Mouse (Mus musculus) thymus, adult 2 months (tissue): ENCODE measurements around the gene Zfp954. TPM values are rescaled to one million over a fixed set of nuclear protein-coding genes. Genes with fewer than 3 reads are reported as not detected.

ENCODE experiments used
- DNase-seq: peaks from one replicate; pipeline ENCODE4 v3.0.0; 2021
- H3K27ac ChIP-seq: fragments of 200-500 bp; 2 replicates; pipeline ENCODE4 v1.5.1; 2012; ENCODE audit warnings: low read length, control low read depth; ENCODE audit not compliant: control insufficient read depth, insufficient read depth
- H3K27me3 ChIP-seq: fragments of 200-500 bp; 2 replicates; pipeline ENCODE4 v1.6.1; 2012; ENCODE audit warnings: mild to moderate bottlenecking, low read length, moderate library complexity, mixed read lengths; ENCODE audit not compliant: control insufficient read depth, insufficient read depth
- H3K36me3 ChIP-seq: fragments of 200-500 bp; 2 replicates; pipeline ENCODE4 v1.6.1; 2012; ENCODE audit warnings: mild to moderate bottlenecking, low read length, moderate library complexity; ENCODE audit not compliant: control insufficient read depth, insufficient read depth
- H3K4me1 ChIP-seq: fragments of 200-500 bp; replicated peaks from 2 replicates; pipeline ENCODE4 v1.6.1; 2012; ENCODE audit warnings: low read length; ENCODE audit not compliant: control insufficient read depth, insufficient read depth
- H3K4me3 ChIP-seq: fragments of 200-500 bp; 2 replicates; pipeline ENCODE4 v1.5.1; 2012; ENCODE audit warnings: mild to moderate bottlenecking, low read length, control low read depth, moderate library complexity; ENCODE audit not compliant: control insufficient read depth, insufficient read depth
- CTCF ChIP-seq: fragments of 200-500 bp; IDR thresholded peaks from 2 replicates; pipeline ENCODE4 v1.5.1; 2012; ENCODE audit warnings: mild to moderate bottlenecking, control low read depth, low read length, moderate library complexity, borderline replicate concordance; ENCODE audit not compliant: control insufficient read depth, poor library complexity, insufficient read depth; ENCODE audit errors: extremely low read depth
- POLR2A ChIP-seq: fragments of 200-500 bp; IDR thresholded peaks from 2 replicates; pipeline ENCODE4 v1.6.1; 2012; ENCODE audit warnings: mild to moderate bottlenecking, low read length, control low read depth, moderate library complexity; ENCODE audit not compliant: control insufficient read depth, poor library complexity, insufficient read depth; ENCODE audit errors: extremely low read depth
- WGBS: fragments of 180-500 bp; shearing (Covaris S2); methylation state at CpG from one replicate; pipeline ENCODE4 v1.1.7; 2018; 5-methylcytosine and 5-hydroxymethylcytosine counted together
- polyA plus RNA-seq: library from polyadenylated mRNA; depleted of rRNA; stranded (reverse); fragments of >200 nt; gene quantifications from 2 replicates; pipeline ENCODE4 v1.2.3, GENCODE M21; 2012; rRNA removed

Gene Zfp954
- polyA plus RNA-seq, 1 experiment, result 18.5 TPM

- no peak overlapping the region for H3K27ac ChIP-seq
- H3K27me3 ChIP-seq, result no peaks in the 10 kb centered on the region
- no peak for DNase-seq
- WGBS, result 51% methylated on average over 6 of the region's 6 CpGs
- TF ChIP-seq CTCF (no peak), POLR2A (no peak; the same call in 1 of the 2 replicates)
- peaks cover 3% of the 10 kb centered on the region; the same call in 1 of the 2 replicates for H3K4me1 ChIP-seq
- H3K4me3 ChIP-seq, result no peak overlapping the region
- H3K36me3 ChIP-seq, result peaks cover 4% of the 10 kb centered on the region; the same call in 1 of the 2 replicates
These were observed 303 bp upstream of the Zfp954 start for GRCm38 (mm10) chr7:7121602-7121980.

GRCm38 (mm10) chr7:7118441-7118840, 2.8 kb downstream of the Zfp954 start:
- WGBS, result 97% methylated on average over 2 of the region's 2 CpGs
- DNase-seq, result no peak
- Histone ChIP-seq H3K27ac (no peak overlapping the region), H3K4me1 (peaks cover 3% of the 10 kb centered on the region; the same call in 1 of the 2 replicates), H3K4me3 (no peak overlapping the region), H3K36me3 (peaks cover 21% of the 10 kb centered on the region), H3K27me3 (no peaks in the 10 kb centered on the region)
- no peak for TF ChIP-seq CTCF
- TF ChIP-seq POLR2A, result no peak

- Histone ChIP-seq H3K27ac (no peak overlapping the region), H3K27me3 (no peaks in the 10 kb centered on the region), H3K4me1 (no peaks in the 10 kb centered on the region), H3K36me3 (no peaks in the 10 kb centered on the region), H3K4me3 (no peak overlapping the region)
- WGBS, result 98% methylated on average over 7 of the region's 7 CpGs
- TF ChIP-seq CTCF, result no peak
- TF ChIP-seq POLR2A, result no peak
- DNase-seq, result no peak
These were observed 12.8 kb downstream of the Zfp954 start for GRCm38 (mm10) chr7:7108501-7108900.

Other genes with a start within 250 kb of the Zfp954 start
- 0.18 TPM in 1 of 2 replicates, not detected in the other for gene Aurkc, start 126.2 kb downstream of the Zfp954 start, polyA plus RNA-seq
- 1.4 and 1.7 TPM in 2 replicates for gene Zfp773, start 15.3 kb upstream of the Zfp954 start, polyA plus RNA-seq
- gene Zfp418, start 49.8 kb upstream of the Zfp954 start, polyA plus RNA-seq, result 0.66 and 0.80 TPM in 2 replicates
- gene Zfp772, start 88.5 kb upstream of the Zfp954 start, polyA plus RNA-seq, result 1.3 TPM in 2 replicates
- gene Vmn2r29, start 125.8 kb upstream of the Zfp954 start, polyA plus RNA-seq, result 0.08 and 0.14 TPM in 2 replicates
- gene Gm45844, start 156.8 kb upstream of the Zfp954 start, polyA plus RNA-seq, result 0.38 and 2.3 TPM in 2 replicates
- 43.0 and 46.7 TPM in 2 replicates for gene Clcn4, start 179.4 kb upstream of the Zfp954 start, polyA plus RNA-seq
- gene Vmn2r30, start 216.1 kb upstream of the Zfp954 start, polyA plus RNA-seq, result not detected in 2 replicates